Mouse (Mus musculus): ENCODE results near the gene Il12a.

Il12a gene

DNA sequence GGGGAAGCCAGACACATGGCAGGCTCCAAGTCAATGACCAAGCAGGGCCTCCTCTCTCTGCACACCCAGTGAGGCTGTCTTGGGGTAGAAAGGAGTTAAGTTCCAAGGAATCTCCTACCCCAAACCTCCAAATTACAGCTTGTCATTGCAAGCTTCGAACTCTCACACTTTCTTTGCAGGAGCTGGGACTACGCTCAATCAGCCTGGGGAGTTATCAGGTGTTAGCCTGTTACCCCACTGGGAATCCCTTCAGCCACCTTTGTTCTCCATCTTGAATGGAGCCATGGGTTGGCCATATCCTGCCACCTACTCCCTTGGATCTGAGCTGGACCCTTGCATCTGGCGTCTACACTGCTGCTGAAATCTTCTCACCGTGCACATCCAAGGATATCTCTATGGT is at the start of gene Il12a:
TSS of gene Il12a (plus strand) at position 301 of the 400 bp plus-strand sequence.
- in situ Hi-C loops (cut with MboI; ENCODE audit: unreplicated experiment in 2 of 2) = loop anchor here in 1 of 2 experiments (5.0 to 25.0 kb wide), 3 partner anchors 38 to 1703 kb away; partner anchors contain the start of genes Rsrc1 and Shox2

DNA sequence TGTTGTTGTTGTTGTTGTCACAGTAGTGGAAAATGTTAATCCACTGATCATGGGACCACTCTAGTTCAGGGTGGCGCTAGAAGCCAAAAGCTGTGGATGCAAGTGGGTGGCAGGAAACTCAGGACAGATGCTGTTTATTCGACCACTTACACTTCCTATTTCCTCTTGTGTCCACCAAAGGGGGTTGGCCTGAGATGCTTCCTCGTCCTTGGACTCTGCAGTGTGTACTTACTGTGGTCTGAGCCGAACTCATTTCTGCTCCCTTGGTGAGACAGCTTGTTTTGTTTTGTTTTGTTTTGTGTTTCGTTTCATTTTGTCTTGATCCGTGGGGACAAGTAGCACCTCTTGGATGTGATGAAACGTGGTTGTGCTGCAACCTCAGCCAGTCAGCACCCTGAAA is 47.5 kb upstream of the Il12a start:
- in situ Hi-C loops (cut with MboI; ENCODE audit: unreplicated experiment in 2 of 2) = loop anchor here in 1 of 2 experiments (10.0 kb wide), 2 partner anchors 62 to 312 kb away; no protein-coding TSS in a partner anchor

DNA sequence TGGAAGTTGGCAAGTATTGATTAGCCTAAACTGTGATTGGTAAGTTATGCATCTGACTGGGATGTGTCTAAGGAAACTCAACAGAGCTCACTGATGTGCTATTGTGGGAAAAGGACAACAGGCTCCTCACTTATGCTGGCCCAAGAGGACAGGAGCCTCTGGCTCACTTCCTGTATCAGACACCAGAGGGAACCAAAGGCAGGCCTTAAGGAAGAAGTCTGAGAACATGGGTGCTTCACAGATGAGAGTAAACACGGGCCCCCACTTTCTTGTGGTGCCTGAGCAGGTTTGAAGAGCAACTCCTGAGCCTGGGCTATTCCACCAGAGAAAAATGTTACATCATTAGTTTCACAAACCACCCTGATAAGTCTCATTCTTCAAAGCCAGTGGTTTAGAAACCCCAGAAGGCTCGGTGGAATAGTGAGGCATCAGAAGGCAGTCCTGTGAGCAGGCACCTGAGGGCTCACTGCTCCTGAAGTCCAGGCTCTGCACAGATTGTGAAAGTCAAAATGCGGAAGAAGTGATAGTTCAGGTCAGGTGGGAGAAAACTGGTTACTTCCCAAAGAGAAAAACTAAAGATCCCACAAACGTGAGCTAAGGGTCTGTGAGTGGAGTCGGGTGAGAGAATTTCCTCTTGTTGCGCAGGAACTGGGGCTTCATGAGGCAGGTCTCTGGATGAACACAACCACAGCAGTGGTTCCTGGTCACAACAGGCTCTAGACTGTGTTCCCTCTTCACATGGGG is 43.9 kb upstream of the Il12a start:
- in situ Hi-C loops (cut with MboI; ENCODE audit: unreplicated experiment in 2 of 2) = loop anchor here in 1 of 2 experiments (10.0 kb wide), 2 partner anchors 58 to 308 kb away; no protein-coding TSS in a partner anchor

DNA sequence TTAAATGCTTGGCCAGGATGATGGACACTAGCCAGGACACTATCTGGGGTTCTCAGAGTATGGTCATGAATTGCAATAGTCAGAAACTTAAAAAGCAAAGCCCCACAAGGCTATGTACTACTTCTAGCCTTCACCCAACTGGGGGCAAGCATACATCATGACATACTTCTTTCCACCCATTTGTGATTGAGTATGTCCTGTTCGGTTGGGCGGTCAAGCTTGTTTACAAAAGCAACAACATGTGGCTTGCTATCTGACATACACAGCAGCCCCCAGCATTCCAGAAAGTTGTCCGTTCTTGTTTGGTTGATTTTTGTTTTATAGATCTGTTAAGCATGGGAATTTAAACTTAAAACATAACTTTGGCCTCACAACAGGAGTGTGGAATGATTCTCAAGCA is 43.2 kb upstream of the Il12a start:
- in situ Hi-C loops (cut with MboI; ENCODE audit: unreplicated experiment in 2 of 2) = loop anchor here in 1 of 2 experiments (10.0 kb wide), 2 partner anchors 58 to 308 kb away; no protein-coding TSS in a partner anchor

DNA sequence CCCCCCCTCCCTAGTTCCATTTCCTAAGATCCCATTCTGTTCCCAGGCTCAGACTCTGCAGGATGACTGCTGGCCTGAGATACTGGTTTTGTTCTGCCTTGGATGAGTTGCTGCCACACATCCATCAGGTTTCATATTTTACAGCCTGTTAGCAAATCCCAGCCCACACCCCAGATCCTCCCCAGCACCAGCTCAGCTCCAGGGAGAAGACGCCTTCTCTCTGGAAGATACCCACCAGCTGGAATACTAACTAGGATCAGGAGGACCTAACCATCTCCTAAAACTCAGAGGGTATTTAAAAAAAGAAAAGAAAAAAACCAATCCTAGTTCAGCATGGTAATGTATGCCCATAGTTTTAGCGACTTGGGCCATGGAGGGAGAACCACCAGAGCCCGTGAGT is 40.2 kb upstream of the Il12a start:
- in situ Hi-C loops (cut with MboI; ENCODE audit: unreplicated experiment in 2 of 2) = loop anchor here in 1 of 2 experiments (5.0 kb wide), 1 partner anchor 42 kb away; the partner anchor contains the start of gene Il12a

DNA sequence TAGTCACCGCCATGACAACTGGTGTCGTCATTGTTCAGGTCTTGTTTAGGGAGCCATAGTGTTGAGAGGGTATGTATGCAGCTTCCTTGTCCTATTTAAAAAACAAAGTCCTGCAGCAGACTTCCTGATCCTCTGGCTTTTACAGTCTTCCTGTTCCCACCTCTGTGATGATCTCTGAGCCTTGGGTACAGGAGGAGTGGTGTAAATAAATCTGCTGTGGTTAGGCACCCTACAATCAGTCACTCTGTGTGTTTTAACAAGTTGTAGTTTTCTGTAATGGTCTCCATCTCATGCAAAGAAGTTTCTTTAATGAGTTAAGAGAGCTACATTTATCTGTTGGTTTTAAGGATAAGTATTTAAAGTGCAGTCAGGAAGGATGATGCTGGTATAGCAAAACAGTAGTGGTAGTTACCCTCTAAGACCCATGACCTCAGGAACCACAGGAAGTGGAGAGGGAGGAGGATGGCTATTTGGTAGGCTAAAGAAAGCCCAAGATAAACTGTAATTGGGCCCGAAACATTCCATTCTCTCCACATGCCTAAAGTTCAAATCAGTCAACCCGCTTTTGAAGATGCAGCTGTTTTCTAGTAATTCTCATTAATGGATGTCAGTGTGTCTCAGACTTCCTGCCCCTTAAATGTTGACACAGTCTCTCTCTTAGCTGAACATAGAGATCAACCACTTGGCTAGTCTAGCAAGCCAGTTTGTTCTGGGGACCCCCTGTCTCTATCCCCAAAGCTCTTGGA is 33.7 kb upstream of the Il12a start:
- in situ Hi-C loops (cut with MboI; ENCODE audit: unreplicated experiment in 2 of 2) = no loop called here

DNA sequence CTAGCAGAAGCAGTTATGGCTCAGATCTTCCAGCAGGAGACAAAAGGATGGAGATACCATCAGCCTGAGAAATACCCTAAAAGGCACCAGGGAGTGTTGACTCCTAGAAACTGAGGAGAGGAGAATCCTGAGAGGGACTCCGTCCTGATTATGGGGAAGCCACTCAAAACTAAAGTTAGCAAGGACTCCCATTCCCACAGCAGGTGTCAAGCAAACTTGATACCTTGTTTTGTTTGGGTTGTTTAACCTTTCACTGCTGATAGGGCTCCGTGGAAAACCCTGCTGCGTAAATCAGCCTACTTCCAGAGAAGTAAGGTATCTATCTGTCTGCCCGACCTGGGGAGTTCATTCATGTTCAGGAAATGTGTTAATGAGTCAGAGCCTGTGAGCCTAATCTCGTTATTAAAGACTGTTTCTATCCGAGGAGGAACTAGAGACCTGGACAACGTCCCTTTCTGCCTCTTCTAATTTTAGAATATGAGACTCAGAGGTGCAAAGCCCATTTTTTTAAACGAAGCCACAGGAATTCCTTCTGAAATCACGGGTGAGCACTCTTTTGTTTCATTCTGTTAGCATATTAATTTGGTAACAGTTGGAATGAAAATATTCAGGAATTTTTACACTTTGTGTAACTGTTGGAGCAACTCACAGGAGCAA is 32.7 kb upstream of the Il12a start:
- in situ Hi-C loops (cut with MboI; ENCODE audit: unreplicated experiment in 2 of 2) = no loop called here

DNA sequence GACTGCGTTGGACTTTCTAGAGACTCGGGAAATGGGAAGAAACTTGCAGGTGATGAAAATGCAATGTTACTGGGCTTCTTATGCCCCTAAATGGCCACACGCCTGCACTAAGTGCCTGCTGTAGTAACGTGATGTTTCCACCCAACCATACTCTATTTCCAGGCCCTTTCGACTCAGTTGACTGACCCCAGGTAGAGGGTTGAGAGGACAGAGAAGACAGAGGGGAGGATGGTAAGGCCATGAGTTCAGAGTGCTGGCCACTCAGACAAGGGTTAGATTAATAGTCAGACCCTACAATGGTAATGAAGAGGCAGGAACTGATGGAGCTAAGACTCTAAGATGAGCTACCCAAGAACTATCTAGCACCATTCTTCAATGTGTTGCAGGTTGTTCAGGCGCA is 30.4 kb upstream of the Il12a start:
- in situ Hi-C loops (cut with MboI; ENCODE audit: unreplicated experiment in 2 of 2) = no loop called here

DNA sequence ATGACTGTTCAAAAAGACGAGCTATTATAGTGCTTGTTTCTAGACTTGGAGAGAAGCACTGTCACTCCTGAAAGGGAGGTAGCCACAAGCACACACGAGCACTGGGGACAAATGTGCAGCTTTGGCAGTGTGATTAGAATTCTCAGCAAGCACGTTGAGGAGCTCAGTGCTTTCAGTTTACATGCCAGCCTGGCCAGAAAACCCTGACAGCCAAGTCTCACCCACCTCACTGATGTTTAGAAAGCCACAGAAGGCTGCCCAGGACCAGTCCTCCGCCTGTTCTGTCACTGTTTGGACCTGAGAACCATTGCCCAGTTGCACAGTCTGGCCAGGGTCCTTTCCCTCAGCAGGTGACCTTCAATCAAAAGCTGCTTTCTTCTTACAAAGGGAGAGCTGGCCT is 29.9 kb upstream of the Il12a start:
- in situ Hi-C loops (cut with MboI; ENCODE audit: unreplicated experiment in 2 of 2) = no loop called here

DNA sequence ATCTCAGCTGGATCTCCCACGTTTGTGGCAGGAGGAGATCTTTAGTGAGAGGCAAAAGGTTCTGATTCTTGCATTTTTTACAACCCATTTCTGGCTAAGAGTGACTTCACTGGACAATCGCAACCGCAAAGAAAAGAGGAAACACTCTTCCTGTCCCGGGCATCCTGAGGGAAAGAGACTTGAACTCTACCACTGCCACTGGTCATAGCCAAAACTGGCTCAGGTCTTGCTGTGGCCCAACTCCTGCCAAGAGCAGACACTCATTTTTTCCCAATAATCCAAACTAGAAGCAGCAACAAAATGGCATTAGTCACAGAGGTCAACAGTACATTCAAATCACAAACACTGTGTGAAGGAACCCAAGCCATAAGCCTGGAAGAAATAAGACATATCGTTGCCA is 28.1 kb upstream of the Il12a start:
- in situ Hi-C loops (cut with MboI; ENCODE audit: unreplicated experiment in 2 of 2) = no loop called here

DNA sequence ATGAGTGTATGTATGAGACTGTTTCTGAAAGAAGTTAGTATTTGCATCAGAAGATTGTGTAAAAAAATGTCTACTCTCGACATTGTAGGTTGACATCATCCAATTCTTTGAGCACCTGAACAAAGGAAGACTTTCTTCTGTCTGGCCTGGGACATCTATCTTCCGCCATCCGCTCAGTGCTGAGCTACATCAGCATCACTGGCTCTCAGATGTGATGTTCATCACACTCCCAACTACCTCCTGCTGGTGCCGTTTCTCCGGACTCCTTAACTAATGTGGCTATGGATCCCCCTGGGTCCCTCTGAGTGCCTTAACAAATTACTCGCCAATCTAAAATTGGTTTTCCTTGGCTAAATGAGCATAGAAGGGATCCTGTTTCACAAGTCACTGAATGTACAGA is 26.1 kb upstream of the Il12a start:
- in situ Hi-C loops (cut with MboI; ENCODE audit: unreplicated experiment in 2 of 2) = no loop called here

DNA sequence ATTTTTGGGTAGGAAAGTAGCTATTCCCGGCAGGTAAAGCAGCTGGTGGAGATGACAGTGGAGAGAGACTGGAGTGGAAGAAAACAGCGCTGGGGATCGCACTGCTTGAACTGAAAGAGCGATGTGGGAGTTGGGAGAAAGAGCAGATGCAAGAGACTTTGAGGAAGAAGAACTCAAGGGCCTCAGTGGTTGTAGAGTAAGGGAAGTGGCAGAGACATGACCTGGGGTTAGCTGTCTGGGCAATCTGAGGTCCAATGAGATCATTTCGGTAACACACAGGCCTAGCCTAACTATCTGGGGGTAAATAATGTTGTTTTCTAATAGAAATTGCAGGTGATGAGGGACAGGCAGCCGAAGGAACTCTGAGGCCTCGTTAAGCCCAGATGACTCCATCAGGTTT is 24.1 kb upstream of the Il12a start:
- in situ Hi-C loops (cut with MboI; ENCODE audit: unreplicated experiment in 2 of 2) = no loop called here

DNA sequence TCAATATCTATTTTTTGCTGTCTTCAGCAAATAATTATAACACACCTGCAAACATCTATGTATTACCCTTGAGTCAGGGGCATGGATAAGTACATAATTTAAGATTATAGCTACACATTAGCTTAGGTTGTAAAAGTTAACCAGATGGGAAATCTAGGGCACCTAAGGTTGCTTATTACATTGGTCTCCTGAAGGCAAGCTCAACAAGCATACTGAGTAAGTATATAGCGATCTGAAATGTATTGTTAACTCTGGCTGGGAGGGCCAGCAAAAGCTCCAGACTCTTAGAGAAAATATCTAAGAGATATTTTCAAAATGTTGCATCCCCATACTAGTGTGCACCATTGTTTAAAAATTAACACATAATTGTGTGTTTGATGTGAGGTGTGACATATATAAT is 22.6 kb upstream of the Il12a start:
- in situ Hi-C loops (cut with MboI; ENCODE audit: unreplicated experiment in 2 of 2) = no loop called here

DNA sequence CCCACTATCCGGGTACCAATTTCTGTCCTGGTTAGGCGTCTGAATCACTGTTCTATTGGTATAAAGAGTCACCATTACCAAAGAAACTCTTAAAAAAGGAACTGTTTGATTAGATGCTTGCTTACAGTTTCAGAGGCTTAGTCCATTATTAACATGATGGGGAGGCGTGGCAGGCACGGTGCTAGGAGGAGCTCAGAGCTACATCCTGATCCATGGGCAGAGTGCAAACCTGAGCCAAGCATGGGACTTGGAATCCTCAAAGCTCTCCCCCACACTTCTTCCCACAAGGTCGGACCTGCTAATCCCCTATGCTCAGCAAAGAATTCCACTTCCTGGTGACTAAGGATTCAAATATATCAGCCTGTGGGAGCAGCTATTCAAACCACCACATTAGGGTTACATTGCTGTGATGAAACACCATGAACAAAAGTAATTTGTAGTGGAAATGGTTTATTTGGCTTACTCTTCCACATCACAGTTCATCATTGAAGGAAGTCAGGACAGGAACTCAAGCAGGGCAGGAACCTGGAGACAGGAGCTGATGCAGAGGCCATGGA is 20.9 kb upstream of the Il12a start:
- in situ Hi-C loops (cut with MboI; ENCODE audit: unreplicated experiment in 2 of 2) = no loop called here

DNA sequence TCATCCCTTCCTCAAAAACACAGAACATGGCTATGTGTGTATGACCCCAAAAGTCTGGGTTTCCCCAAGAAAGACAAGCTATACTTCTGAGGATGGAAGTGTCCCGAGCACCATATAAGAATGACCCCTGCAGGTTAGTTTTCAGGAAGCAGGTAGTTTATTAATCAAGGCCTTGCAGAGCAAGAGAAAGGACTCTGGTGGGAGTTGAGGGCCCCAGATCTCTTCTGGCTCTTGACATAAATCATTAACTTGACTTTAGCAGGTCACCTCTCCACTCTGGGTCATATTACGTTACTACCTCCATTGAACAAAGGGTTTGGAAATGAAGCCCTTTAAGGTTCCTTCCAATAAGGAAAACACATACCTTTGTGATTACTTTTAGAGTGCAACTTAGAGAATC is 15.7 kb upstream of the Il12a start:
- in situ Hi-C loops (cut with MboI; ENCODE audit: unreplicated experiment in 2 of 2) = loop anchor here in 1 of 2 experiments (25.0 kb wide), 2 partner anchors 1187 to 1687 kb away; partner anchors contain the start of genes Rsrc1 and Shox2

DNA sequence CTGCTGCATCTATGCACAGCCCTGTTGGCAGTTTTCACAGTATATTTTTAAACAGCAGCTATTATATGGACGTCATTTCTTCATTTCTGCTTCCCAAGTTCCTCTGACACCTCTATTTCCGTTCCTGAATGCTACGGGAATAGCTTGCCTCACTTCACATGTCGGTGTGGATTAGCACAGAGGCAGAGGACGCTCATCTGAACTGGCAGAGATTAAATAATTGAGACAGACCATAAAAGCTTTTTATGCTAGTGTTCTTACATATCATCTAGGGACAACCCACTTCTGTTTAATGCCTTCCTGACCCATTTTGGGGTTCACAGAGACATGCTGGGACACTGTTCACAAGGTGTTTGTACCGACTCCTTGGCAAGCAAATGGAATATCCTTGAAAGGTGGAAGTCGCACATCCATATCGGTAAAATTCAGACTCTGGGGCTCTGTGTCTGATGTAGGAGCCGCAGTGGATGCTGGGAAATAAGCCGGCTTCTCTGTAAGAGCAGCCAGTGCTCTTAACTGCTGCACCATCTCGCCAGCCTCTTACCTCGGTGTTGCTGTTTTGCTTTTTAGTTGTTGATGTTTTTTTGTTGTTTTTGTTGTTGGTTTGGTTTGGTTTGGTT is 15.1 kb upstream of the Il12a start:
- in situ Hi-C loops (cut with MboI; ENCODE audit: unreplicated experiment in 2 of 2) = loop anchor here in 1 of 2 experiments (25.0 kb wide), 2 partner anchors 1188 to 1688 kb away; partner anchors contain the start of genes Rsrc1 and Shox2

DNA sequence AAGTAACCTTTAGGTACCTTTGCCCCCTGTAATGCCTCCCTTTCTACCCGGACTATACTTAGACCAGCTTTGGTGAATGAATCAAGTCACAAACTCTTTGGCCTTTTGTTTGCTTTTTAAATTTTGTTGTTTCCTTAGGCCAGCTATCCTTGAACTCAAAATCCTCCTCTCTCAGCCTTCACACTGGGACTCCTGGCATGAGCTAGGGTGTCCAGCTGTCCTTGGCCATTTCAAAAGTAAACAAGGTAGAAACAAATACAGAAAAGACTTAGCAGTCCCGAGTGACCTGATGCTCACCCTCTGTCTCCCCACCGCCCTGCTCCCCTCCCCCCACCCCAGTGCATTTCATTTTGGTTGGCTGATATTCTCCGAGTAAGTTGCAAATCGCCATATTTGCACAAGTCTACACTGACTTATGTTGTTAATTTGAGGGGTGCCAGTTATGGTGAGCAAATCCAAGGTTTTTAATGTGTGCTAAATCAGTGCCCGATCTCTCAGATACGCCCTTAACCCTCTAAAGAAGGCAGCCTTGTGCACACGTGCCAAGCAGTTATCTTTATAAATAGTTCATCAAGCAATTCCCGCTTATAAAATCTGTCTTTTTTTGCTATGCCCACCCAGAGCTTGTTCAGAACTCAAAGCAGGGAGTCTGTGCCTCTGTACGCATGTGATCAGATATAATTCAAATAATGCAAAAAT is 14.3 kb upstream of the Il12a start:
- in situ Hi-C loops (cut with MboI; ENCODE audit: unreplicated experiment in 2 of 2) = loop anchor here in 1 of 2 experiments (25.0 kb wide), 2 partner anchors 1189 to 1689 kb away; partner anchors contain the start of genes Rsrc1 and Shox2

DNA sequence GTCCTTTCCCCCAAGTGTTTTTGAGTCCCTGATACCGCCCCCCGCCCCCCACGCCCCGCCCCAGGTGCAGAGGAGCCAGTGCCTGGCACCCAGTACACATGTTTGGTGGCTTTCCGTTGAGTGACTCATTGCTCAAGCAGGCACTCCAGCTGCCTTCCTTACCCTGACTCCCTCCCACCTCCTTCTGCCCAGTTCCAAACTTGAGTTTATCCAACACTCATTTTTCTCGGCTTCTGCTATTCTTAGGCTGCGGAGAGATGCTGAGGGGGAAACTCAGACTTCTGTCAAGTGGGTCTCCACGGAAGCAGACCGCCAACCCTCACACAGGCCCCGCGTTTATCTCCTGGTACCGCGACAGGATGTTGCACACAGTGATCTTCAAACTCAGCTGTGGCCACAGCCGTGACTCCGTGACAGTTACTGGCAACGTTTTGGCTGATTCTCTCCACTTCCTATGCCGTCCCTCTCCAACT is 13.6 kb upstream of the Il12a start:
- in situ Hi-C loops (cut with MboI; ENCODE audit: unreplicated experiment in 2 of 2) = loop anchor here in 1 of 2 experiments (25.0 kb wide), 2 partner anchors 1190 to 1690 kb away; partner anchors contain the start of genes Rsrc1 and Shox2

Data from v-Abl transformed pro-B cells (cell line).